Mouse (Mus musculus): ENCODE data around the gene Sos1.
"Not testable (repeated sequence)": the region's sequence is repeated elsewhere in the genome, so short reads cannot be mapped to it uniquely, and the experiment has no call there.

The Sos1 gene

GRCm38 (mm10) chr17:80427966-80428365 is 52.3 kb downstream of the Sos1 start:
- intact Hi-C loops (cut with DNase I) = no loop called here

- intact Hi-C loops (cut with DNase I) = no loop called here
These were observed 53.4 kb downstream of the Sos1 start for GRCm38 (mm10) chr17:80426901-80427300.

GRCm38 (mm10) chr17:80426171-80426570 is 54.1 kb downstream of the Sos1 start:
- intact Hi-C loops (cut with DNase I) = no loop called here

GRCm38 (mm10) chr17:80420998-80421397 is 59.3 kb downstream of the Sos1 start:
- intact Hi-C loops (cut with DNase I) = no loop called here

GRCm38 (mm10) chr17:80418572-80419210 is 61.6 kb downstream of the Sos1 start:
- intact Hi-C loops (cut with DNase I) = no loop called here

GRCm38 (mm10) chr17:80411182-80411581 is 69.1 kb downstream of the Sos1 start:
- intact Hi-C loops (cut with DNase I) = no loop called here

GRCm38 (mm10) chr17:80398243-80398642 is 82.0 kb downstream of the Sos1 start:
- intact Hi-C loops (cut with DNase I) = no loop called here

GRCm38 (mm10) chr17:80391423-80392403 is 88.5 kb downstream of the Sos1 start:
- intact Hi-C loops (cut with DNase I) = no loop called here

- intact Hi-C loops (cut with DNase I) = no loop called here
These were observed 90.2 kb downstream of the Sos1 start for GRCm38 (mm10) chr17:80390024-80390423.

- intact Hi-C loops (cut with DNase I) = no loop called here
These were observed 94.6 kb downstream of the Sos1 start for GRCm38 (mm10) chr17:80385671-80386070.

- intact Hi-C loops (cut with DNase I) = not testable (repeated sequence)
These were observed 101.9 kb downstream of the Sos1 start for GRCm38 (mm10) chr17:80378386-80378785.

- intact Hi-C loops (cut with DNase I) = no loop called here
These were observed 106.5 kb downstream of the Sos1 start for GRCm38 (mm10) chr17:80373726-80374096.

GRCm38 (mm10) chr17:80372989-80373725 is 107.1 kb downstream of the Sos1 start, which contains the start of gene Gm10190:
Gene Gm10190, minus strand, starts transcription at chr17:80373541.
- intact Hi-C loops (cut with DNase I) = no loop called here

- intact Hi-C loops (cut with DNase I) = no loop called here
These were observed 111.6 kb downstream of the Sos1 start for GRCm38 (mm10) chr17:80368606-80369005.

- intact Hi-C loops (cut with DNase I) = no loop called here
These were observed 113.0 kb downstream of the Sos1 start for GRCm38 (mm10) chr17:80367276-80367675.

- intact Hi-C loops (cut with DNase I) = no loop called here
These were observed 120.0 kb downstream of the Sos1 start for GRCm38 (mm10) chr17:80360245-80360644.

GRCm38 (mm10) chr17:80347234-80347633 is 133.0 kb downstream of the Sos1 start:
- intact Hi-C loops (cut with DNase I) = no loop called here

- intact Hi-C loops (cut with DNase I) = no loop called here
These were observed 133.6 kb downstream of the Sos1 start for GRCm38 (mm10) chr17:80346591-80347125.

- intact Hi-C loops (cut with DNase I) = no loop called here
These were observed 135.0 kb downstream of the Sos1 start for GRCm38 (mm10) chr17:80345277-80345676.
